Mouse (Mus musculus) embryonic facial prominence, embryonic 12.5 days (tissue): ENCODE measurements around the gene Odf3. TPM values are rescaled to one million over a fixed set of nuclear protein-coding genes. Genes with fewer than 3 reads are reported as not detected.
"Not testable (repeated sequence)": the region's sequence is repeated elsewhere in the genome, so short reads cannot be mapped to it uniquely, and the experiment has no call there.

Experiments used
- ATAC-seq: fragments of 200-750 bp; cut with Nextera tagmentation; 2 replicates; pipeline ENCODE4 v1.8.0; 2017; ENCODE audit not compliant: insufficient number of reproducible peaks, insufficient read depth, low FRiP score, low TSS enrichment
- H3K27ac ChIP-seq: fragments of 300-500 bp; sonication (generic); 2 replicates; pipeline ENCODE4 v1.5.1; 2016; ENCODE audit warnings: mild to moderate bottlenecking
- H3K27me3 ChIP-seq: fragments of 300-500 bp; sonication (generic); 2 replicates; pipeline ENCODE4 v1.6.1; 2016; ENCODE audit warnings: mild to moderate bottlenecking, moderate library complexity
- H3K36me3 ChIP-seq: fragments of 300-500 bp; sonication (generic); 2 replicates; pipeline ENCODE4 v1.6.1; 2016; ENCODE audit warnings: mild to moderate bottlenecking
- H3K4me1 ChIP-seq: fragments of 300-500 bp; sonication (generic); 2 replicates; pipeline ENCODE4 v1.6.1; 2016
- H3K4me2 ChIP-seq: fragments of 300-500 bp; sonication (generic); replicated peaks from 2 replicates; pipeline ENCODE4 v1.6.1; 2016; ENCODE audit warnings: mild to moderate bottlenecking, moderate library complexity
- H3K4me3 ChIP-seq: fragments of 300-500 bp; sonication (generic); 2 replicates; pipeline ENCODE4 v1.5.1; 2016; ENCODE audit warnings: mild to moderate bottlenecking
- H3K9ac ChIP-seq: fragments of 300-500 bp; sonication (generic); 2 replicates; pipeline ENCODE4 v1.6.1; 2016; ENCODE audit warnings: mild to moderate bottlenecking, moderate library complexity
- H3K9me3 ChIP-seq: fragments of 300-500 bp; sonication (generic); 2 replicates; pipeline ENCODE4 v1.6.1; 2016; ENCODE audit warnings: mild to moderate bottlenecking, moderate library complexity
- WGBS: fragments of 180-500 bp; shearing (Covaris S2); methylation state at CpG from one replicate; pipeline ENCODE4 v1.1.7; 2016; 5-methylcytosine and 5-hydroxymethylcytosine counted together
- polyA plus RNA-seq: library from polyadenylated mRNA; unstranded; fragments of >200 nt; fragmentation: Nextera tagmentation; extraction: Ambion mirVana; gene quantifications from 2 replicates; pipeline ENCODE4 v1.2.1, GENCODE M21; 2016

Gene Odf3
- polyA plus RNA-seq, 1 experiment from 2014 or later, result not detected

DNA sequence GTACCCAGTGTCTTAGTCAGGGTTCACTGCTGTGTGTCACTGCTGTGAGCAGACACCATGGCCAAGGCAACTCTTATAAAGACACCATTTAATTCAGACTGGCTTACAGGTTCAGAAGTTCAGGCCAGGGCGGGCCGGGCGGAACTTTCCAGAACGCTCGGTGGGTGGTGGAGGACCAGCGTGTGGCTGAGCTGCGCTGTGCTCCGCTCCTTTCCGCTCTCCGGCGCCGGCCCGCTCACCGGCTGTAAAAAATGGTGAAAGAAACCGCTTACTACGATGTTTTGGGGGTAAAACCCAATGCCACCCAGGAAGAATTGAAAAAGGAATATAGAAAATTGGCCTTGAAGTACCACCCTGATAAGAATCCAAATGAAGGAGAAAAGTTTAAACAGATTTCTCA is 43.0 kb downstream of the Odf3 start:
- not testable (repeated sequence) for H3K4me2 ChIP-seq, H3K4me3 ChIP-seq, H3K9me3 ChIP-seq, ATAC-seq, H3K27me3 ChIP-seq, H3K9ac ChIP-seq, H3K4me1 ChIP-seq, H3K27ac ChIP-seq
- H3K36me3 ChIP-seq, result peaks cover 73% of the 10 kb centered on the region
- 96% methylated on average over 16 of the region's 16 CpGs for WGBS

DNA sequence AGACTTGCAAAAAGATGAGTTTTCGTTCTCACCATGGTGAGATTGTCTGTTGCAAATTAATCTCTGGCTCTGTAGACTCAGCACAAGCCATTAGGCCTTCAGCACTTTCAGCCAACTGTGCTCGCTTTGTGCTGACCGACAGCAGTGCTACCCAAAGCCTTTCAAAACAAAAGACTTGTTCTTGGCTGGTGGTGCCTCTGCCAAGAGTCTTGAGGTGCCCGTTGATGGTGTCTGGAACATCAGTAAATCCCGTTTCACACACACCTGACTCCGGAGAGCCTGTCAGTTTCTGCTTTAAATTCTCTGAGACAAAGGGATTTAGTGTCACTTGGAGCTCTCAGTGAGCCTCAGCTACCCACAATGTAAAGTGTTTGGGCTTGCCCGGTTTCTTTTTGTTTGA is 46.4 kb downstream of the Odf3 start:
- Histone ChIP-seq H3K9ac (no peak overlapping the region), H3K4me1 (no peaks in the 10 kb centered on the region), H3K27me3 (no peaks in the 10 kb centered on the region), H3K4me2 (no peak overlapping the region), H3K4me3 (no peak overlapping the region), H3K9me3 (no peaks in the 10 kb centered on the region), H3K27ac (no peak overlapping the region), H3K36me3 (peaks cover 81% of the 10 kb centered on the region)
- 87% methylated on average over 7 of the region's 7 CpGs for WGBS
- no peak for ATAC-seq

DNA sequence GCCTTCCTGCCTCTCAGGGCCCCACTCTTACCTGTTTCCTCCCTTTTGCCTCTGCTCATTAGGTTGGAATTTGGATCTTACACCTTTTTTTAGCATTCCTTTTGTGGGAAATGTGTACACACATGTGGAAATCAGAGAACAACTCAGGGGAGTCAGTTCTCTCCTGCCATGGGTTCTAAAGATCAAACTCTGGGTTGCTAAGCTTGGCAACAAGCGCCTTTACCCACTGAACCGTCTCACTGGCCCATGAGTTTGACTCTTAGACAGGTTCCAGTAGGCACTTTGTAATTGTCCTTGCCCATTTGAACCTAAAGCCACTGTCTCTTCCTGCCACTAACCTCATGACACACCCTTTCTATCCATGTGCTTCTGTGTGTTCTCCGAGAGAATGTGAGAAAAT is 47.0 kb downstream of the Odf3 start:
- H3K27ac ChIP-seq, result no peak overlapping the region
- ATAC-seq, result no peak
- 92% methylated on average over 3 of the region's 3 CpGs for whole genome bisulfite sequencing

DNA sequence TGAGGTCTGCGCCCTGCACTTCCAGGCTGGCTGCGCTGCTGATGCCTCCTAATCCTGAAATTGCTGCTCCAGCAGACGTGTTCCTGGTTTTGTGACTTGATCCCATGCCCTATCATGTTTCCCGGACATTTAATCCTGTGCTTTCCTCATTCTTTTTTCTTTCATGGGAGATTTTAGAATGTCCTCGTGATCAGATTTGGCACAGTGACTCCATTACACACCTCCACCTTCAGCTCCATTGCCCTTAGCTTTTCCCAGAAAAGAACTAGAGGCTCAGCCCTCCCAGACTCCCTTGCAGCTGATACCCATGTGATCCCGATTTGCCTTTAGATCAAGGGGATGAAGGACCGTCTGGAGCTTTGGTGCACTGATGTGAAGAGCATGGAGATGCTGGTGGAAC is 50.3 kb downstream of the Odf3 start:
- Histone ChIP-seq H3K9ac (no peak overlapping the region), H3K4me1 (peaks cover 4% of the 10 kb centered on the region; the same call in 1 of the 2 replicates), H3K27me3 (no peaks in the 10 kb centered on the region), H3K27ac (no peak overlapping the region), H3K4me3 (no peak overlapping the region), H3K9me3 (no peaks in the 10 kb centered on the region), H3K36me3 (peaks cover 68% of the 10 kb centered on the region), H3K4me2 (no peak overlapping the region)
- WGBS, result 77% methylated on average over 7 of the region's 7 CpGs
- no peak for ATAC-seq

More for the DNA sequence above, 47.0 kb downstream of the Odf3 start:
- Histone ChIP-seq H3K4me2 (no peak overlapping the region), H3K27me3 (no peaks in the 10 kb centered on the region), H3K4me1 (no peaks in the 10 kb centered on the region), H3K9ac (no peak overlapping the region), H3K9me3 (no peaks in the 10 kb centered on the region), H3K4me3 (no peak overlapping the region), H3K36me3 (peaks cover 81% of the 10 kb centered on the region)

DNA sequence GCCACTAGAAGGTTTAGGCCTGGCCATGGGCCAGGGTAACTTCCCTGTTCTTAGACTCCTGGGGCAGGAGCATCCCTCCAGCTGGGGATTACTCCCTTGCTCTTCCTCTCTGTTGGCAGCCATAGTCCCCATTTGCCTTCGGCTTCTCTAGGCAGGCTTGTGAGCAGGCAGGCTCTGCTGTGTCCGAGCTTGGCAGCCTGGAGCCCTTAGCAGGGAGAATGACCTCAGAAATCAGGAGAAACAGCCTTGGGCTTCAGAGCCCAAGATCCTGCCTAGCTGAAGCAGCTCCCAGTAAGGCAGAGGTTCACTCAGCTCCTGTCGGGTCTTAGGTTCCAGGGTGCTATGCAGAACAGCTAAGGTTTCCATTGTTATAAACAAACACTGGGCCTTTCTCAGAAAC is 51.5 kb downstream of the Odf3 start:
- Histone ChIP-seq H3K9me3 (no peaks in the 10 kb centered on the region), H3K27ac (no peak overlapping the region), H3K36me3 (peaks cover 56% of the 10 kb centered on the region), H3K9ac (no peak overlapping the region), H3K27me3 (no peaks in the 10 kb centered on the region), H3K4me1 (peaks cover 4% of the 10 kb centered on the region; the same call in 1 of the 2 replicates), H3K4me2 (no peak overlapping the region), H3K4me3 (no peak overlapping the region)
- ATAC-seq, result no peak
- 71% methylated on average over 3 of the region's 3 CpGs for WGBS

DNA sequence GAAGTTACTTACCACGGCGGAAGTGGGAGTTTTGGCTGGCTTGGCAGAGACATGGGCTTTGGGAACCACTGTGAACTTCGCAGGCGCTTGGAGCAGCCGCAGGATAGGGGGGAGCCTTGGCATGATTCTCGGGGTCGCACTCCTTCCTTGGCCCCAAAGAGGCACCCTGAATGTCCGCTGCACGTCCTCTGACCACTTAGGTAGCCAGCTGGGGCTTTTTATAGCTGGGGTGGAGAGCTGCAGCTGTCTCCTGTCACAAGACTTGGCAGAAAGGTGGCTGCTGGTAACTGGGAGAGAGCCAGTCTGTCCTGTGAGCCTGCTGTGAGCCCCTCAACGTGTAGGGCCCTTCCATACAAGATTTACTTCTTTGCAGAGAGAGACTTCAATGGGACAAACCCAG is 52.6 kb downstream of the Odf3 start, which contains the start of gene Cox8b:
Gene Cox8b (minus strand): TSS at position 227 of the 400 bp plus-strand sequence.
- Histone ChIP-seq H3K4me3 (no peak within 1 kb of the TSS), H3K27ac (no peak within 1 kb of the TSS), H3K4me2 (no peak within 1 kb of the TSS), H3K27me3 (no peaks in the 10 kb centered on the region), H3K9me3 (no peaks in the 10 kb centered on the region), H3K4me1 (peaks cover 4% of the 10 kb centered on the region; the same call in 1 of the 2 replicates), H3K36me3 (peaks cover 48% of the 10 kb centered on the region), H3K9ac (no peak within 1 kb of the TSS)
- ATAC-seq, result no peak
- WGBS, result 80% methylated on average over 10 of the region's 10 CpGs

Other genes starting within 250 kb of the Odf3 start
- not detected in 2 replicates for gene Olfr46, start 246.5 kb upstream of the Odf3 start, polyA plus RNA-seq
- gene Olfr61, start 218.8 kb upstream of the Odf3 start, polyA plus RNA-seq, result not detected in 2 replicates
- gene Olfr53, start 201.4 kb upstream of the Odf3 start, polyA plus RNA-seq, result not detected in 2 replicates
- gene Olfr539, start 187.9 kb upstream of the Odf3 start, polyA plus RNA-seq, result 0.01 and 0.03 TPM in 2 replicates
- not detected in 2 replicates for gene Olfr45, start 165.9 kb upstream of the Odf3 start, polyA plus RNA-seq
- gene Olfr541, start 150.5 kb upstream of the Odf3 start, polyA plus RNA-seq, result not detected in 2 replicates
- not detected in 2 replicates for gene Cyp2e1, start 84.1 kb upstream of the Odf3 start, polyA plus RNA-seq
- 0.14 and 0.33 TPM in 2 replicates for gene Syce1, start 60.0 kb upstream of the Odf3 start, polyA plus RNA-seq
- gene Zfp941, start 25.6 kb upstream of the Odf3 start, polyA plus RNA-seq, result 3.7 and 4.2 TPM in 2 replicates
- gene Urah, start 12.8 kb upstream of the Odf3 start, polyA plus RNA-seq, result 2.1 and 2.6 TPM in 2 replicates
- not detected in 2 replicates for gene Scgb1c1, start 2.3 kb upstream of the Odf3 start, polyA plus RNA-seq
- gene Gm45785, start 8.5 kb downstream of the Odf3 start, polyA plus RNA-seq, result not detected in 2 replicates
- 69.2 and 76.6 TPM in 2 replicates for gene Ric8a, start 9.2 kb downstream of the Odf3 start, polyA plus RNA-seq
- 36.0 and 44.3 TPM in 2 replicates for gene Bet1l, start 9.8 kb downstream of the Odf3 start, polyA plus RNA-seq
- gene Psmd13, start 34.2 kb downstream of the Odf3 start, polyA plus RNA-seq, result 274 and 291 TPM in 2 replicates
- gene Sirt3, start 34.5 kb downstream of the Odf3 start, polyA plus RNA-seq, result 25.3 and 26.1 TPM in 2 replicates
- gene Cox8b, start 52.6 kb downstream of the Odf3 start, polyA plus RNA-seq, result 2.4 TPM in 2 replicates
- gene Nlrp6, start 73.1 kb downstream of the Odf3 start, polyA plus RNA-seq, result 0.13 and 0.23 TPM in 2 replicates
- 23.0 and 24.4 TPM in 2 replicates for gene Pgghg, start 93.6 kb downstream of the Odf3 start, polyA plus RNA-seq
- 4.2 and 4.5 TPM in 2 replicates for gene Ifitm5, start 102.5 kb downstream of the Odf3 start, polyA plus RNA-seq
- gene Gm45717, start 108.1 kb downstream of the Odf3 start, polyA plus RNA-seq, result 0.65 TPM in 1 of 2 replicates, not detected in the other
- gene Ifitm2, start 108.2 kb downstream of the Odf3 start, polyA plus RNA-seq, result 864 and 899 TPM in 2 replicates
- gene Ifitm1, start 119.4 kb downstream of the Odf3 start, polyA plus RNA-seq, result 35.5 and 37.6 TPM in 2 replicates
- 48.0 and 52.4 TPM in 2 replicates for gene Ifitm3, start 163.0 kb downstream of the Odf3 start, polyA plus RNA-seq
- 0.43 TPM in 1 of 2 replicates, not detected in the other for gene Ifitm6, start 170.1 kb downstream of the Odf3 start, polyA plus RNA-seq
- gene Gm17387, start 181.3 kb downstream of the Odf3 start, polyA plus RNA-seq, result not detected in 2 replicates
- gene B4galnt4, start 213.3 kb downstream of the Odf3 start, polyA plus RNA-seq, result 35.2 and 39.2 TPM in 2 replicates
- gene Pkp3, start 230.4 kb downstream of the Odf3 start, polyA plus RNA-seq, result 13.3 and 16.2 TPM in 2 replicates